Mouse (Mus musculus): Measurements from ENCODE around the gene Mdm2.

Gene Mdm2

GRCm38 (mm10) chr10:117683734-117684037 lies 26.9 kb downstream of the Mdm2 start:
- no peak for DNase-seq (ENCODE audit: low read depth, low spot score)

GRCm38 (mm10) chr10:117682858-117683733 lies 27.5 kb downstream of the Mdm2 start:
- peak; percentile 31 for DNase-seq (ENCODE audit: low read depth, low spot score)

GRCm38 (mm10) chr10:117681999-117682857 lies 28.3 kb downstream of the Mdm2 start:
- DNase-seq (ENCODE audit: low read depth, low spot score): peak; percentile 86

- no peak for DNase-seq (ENCODE audit: low read depth, low spot score)
These were observed 29.0 kb downstream of the Mdm2 start for GRCm38 (mm10) chr10:117681543-117681942.

- DNase-seq (ENCODE audit: low read depth, low spot score): no peak
These were observed 29.6 kb downstream of the Mdm2 start for GRCm38 (mm10) chr10:117680868-117681513.

- no peak for DNase-seq (ENCODE audit: low read depth, low spot score)
These were observed 30.5 kb downstream of the Mdm2 start for GRCm38 (mm10) chr10:117679963-117680473.

GRCm38 (mm10) chr10:117679029-117679686 lies 31.4 kb downstream of the Mdm2 start:
- DNase-seq (ENCODE audit: low read depth, low spot score): no peak

GRCm38 (mm10) chr10:117678357-117678756 lies 32.2 kb downstream of the Mdm2 start:
- no peak for DNase-seq (ENCODE audit: low read depth, low spot score)

- DNase-seq (ENCODE audit: low read depth, low spot score): no peak
These were observed 32.9 kb downstream of the Mdm2 start for GRCm38 (mm10) chr10:117677494-117678236.

- peak; percentile 45 for DNase-seq (ENCODE audit: low read depth, low spot score)
These were observed 33.8 kb downstream of the Mdm2 start for GRCm38 (mm10) chr10:117676644-117677313.

GRCm38 (mm10) chr10:117676036-117676643 lies 34.4 kb downstream of the Mdm2 start:
- no peak for DNase-seq (ENCODE audit: low read depth, low spot score)

- DNase-seq (ENCODE audit: low read depth, low spot score): peak; percentile 63
These were observed 35.2 kb downstream of the Mdm2 start for GRCm38 (mm10) chr10:117675096-117676035.

- DNase-seq (ENCODE audit: low read depth, low spot score): no peak
These were observed 36.1 kb downstream of the Mdm2 start for GRCm38 (mm10) chr10:117674359-117675019.

GRCm38 (mm10) chr10:117673913-117674312 lies 36.6 kb downstream of the Mdm2 start:
- no peak for DNase-seq (ENCODE audit: low read depth, low spot score)

GRCm38 (mm10) chr10:117672693-117673092 lies 37.9 kb downstream of the Mdm2 start:
- no peak for DNase-seq (ENCODE audit: low read depth, low spot score)

- DNase-seq (ENCODE audit: low read depth, low spot score): no peak
These were observed 38.5 kb downstream of the Mdm2 start for GRCm38 (mm10) chr10:117671930-117672666.

GRCm38 (mm10) chr10:117671266-117671665 lies 39.3 kb downstream of the Mdm2 start:
- no peak for DNase-seq (ENCODE audit: low read depth, low spot score)

Data from ES-CJ7 (cell line).